Mouse (Mus musculus) retina, embryonic 14.5 days (tissue): Measurements from ENCODE around the gene Rnf44.

Source experiments
- DNase-seq: peaks from one replicate; pipeline ENCODE4 v3.0.0-alpha.2; 2015; ENCODE audit warnings: low spot score

The Rnf44 gene

GRCm38 (mm10) chr13:54686139-54687053, 7.3 kb downstream of the Rnf44 start:
- DNase-seq = peak; percentile 12

DNA sequence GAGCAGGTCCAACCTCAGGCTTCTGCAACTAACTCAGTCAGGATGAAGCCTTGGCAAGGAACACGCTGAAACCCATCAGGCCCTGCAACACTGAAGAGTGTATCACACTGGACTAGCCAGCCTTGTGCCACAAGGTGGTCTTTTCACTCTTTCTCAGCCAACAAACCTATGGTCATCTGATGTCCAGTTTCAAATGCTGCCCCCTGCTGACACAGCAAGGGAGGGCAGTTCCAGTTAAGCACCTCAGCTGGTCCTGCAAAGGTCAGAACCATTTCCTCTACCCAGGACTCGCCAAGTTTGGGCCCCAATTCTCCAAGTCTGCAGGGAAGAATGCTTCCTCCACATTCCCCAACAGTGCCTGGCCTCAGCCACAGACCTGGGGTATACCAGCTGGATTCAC, 8.5 kb downstream of the Rnf44 start:
- DNase-seq = peak; percentile 75

DNA sequence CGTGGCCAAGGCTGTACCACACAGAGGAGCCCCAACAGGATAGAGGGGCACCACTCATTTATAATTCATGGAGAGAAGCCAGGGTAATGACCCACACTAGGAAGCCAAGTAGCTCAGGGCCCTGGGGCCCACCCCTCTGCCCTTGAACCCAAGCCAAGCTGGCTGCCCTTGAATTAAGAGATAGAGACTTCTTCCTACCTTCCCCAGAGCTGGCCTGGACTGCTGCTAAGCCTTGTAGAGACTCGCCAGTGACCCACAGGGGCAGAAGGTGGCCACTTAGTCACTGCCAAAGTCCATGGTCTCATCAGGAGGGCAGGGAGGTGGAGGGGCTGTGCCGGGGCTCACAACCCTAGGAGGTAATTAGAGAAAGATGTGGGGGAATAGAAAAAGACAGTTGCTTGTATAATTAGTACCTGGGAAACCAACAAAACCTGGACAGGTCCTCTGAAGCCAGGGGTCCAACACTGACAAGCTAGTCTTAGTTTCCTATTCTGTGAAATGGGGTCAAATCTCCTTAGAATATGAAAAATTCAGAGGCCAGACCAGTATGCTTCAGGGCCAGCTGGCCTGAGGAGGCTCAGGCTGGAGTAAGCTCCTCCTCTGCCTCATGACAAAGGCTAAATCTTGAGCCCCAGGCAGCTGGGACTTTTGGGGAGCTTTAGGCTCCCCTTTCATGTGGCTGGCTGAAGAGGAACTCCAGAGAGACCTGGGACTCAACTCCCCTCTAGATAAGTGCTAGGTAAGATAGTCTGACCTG, 9.4 kb downstream of the Rnf44 start:
- DNase-seq = no peak

- no peak for DNase-seq
These were observed 10.4 kb downstream of the Rnf44 start for GRCm38 (mm10) chr13:54683301-54683700.

DNA sequence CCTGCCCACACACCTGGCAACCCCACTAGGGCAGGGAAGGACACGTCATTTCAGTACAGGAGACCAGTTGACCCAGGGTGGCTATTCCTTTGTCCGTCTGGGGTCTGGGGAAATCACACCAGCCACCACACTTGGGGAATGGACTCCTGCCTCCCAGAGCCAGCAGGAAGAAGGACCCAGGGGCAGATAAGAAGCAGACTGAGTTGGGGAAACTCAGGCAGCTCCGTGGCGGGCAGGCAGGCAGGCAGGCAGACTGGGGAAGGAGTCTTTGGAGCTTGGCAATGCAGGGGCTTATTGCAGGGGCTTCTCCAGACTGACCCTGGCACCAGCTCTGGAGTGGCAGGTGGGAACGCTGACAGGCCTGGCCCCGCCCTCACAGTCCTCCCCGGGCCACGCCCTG, 12.4 kb downstream of the Rnf44 start:
- no peak for DNase-seq

DNA sequence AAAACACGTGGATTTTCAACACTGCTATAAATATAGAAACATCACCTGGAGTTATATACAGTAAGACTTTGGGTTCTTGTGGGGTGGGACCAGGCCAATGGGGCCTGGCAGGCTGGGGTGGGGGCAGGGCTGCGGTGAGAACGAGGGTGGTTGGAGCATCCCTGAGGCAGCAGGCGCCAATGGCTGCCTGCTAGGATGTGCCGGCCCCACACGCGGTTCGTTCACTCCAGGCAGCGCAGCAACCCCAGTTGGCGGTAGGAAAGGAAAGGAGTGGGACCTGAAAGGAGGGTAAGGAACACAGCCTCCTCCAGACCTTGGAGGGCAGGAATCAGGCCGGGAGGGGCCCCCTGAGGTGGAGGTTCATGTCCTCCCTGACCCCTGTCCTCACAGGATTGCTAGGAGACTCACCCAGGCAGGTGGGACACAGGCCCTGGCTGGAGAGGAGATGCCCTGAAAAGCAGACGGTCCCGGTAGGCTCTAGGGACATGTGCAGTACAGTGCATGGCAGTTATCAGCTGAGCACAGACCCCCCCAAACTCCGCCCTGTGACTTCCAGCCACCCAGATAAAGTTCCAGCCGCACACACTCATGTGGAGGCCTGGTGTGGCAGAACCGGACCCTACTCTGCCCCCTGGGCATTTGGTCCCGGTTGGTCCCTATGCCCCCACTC, 13.4 kb downstream of the Rnf44 start:
- DNase-seq = no peak

DNA sequence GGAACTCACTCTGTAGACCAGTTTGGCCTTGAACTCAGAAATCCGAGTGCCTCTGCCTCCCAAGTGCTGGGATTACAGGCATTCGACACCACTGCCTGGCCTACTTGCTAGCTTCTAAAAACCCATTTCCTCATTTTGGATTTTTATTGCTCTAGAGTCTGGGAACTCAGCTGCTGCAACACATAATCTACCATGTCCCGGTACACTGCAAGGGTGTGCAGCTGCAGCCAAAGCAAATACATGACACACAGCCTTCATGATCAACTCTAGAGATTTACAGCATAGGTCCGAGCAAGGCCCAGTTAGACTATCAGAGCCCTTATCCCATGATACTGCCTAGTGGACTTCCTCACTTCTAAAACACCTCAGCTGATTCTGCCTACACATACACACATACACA, 15.4 kb downstream of the Rnf44 start:
- DNase-seq = no peak

DNA sequence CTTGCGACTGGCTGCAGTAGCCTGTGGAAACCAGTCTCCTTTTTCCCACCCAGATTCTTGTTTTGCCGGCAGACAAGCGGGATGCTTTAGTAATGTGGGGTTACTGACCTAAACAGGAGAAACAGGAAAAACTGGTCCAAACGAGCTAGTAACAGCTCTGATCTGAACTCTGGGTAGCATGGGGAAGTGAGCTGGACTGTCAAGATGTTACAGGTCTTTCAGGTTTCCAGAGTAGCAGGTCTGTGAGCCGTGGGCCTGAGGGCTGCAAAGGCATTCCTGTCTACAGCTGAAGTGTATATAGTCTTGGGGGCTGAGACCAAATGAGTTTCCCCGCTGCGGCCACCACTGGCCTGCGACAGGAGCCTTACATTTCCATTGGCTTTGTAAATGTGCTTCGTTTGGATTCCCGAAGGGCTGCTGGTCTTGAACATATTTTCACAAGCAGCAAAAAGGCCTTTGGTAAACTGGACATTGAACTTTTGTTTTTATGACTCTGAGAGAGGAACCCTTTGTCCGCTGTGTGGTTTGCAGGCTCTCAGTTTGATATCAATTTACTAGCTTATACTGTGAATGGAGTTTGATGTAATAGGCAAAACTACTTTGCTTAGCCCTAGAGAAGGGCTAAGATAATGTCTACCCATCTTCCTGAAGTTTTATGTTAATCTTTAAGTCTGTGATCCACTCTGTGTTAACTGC, 17.7 kb downstream of the Rnf44 start:
- no peak for DNase-seq

- DNase-seq = no peak
These were observed 23.2 kb downstream of the Rnf44 start for GRCm38 (mm10) chr13:54670491-54670890.

DNA sequence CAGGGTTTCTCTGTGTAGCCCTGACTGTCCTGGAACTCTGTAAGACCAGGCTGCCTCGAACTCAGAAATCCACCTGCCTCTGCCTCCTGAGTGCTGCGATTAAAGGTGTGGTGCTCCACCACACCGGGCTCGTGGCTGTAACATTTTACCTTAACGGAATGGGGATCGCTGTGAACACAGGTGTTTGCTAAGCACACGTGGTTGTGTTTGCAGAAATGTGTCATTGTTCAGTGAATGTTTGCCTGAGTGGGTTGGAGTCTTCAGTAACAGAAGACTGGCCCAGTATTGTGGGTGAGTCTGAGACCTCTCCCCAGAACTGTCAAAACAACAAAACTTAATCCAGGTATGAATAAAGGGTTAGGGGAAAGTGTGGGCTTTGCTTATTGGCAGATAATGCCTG, 28.6 kb downstream of the Rnf44 start:
- no peak for DNase-seq

- DNase-seq = no peak
These were observed 29.2 kb downstream of the Rnf44 start for GRCm38 (mm10) chr13:54664509-54664908.

DNA sequence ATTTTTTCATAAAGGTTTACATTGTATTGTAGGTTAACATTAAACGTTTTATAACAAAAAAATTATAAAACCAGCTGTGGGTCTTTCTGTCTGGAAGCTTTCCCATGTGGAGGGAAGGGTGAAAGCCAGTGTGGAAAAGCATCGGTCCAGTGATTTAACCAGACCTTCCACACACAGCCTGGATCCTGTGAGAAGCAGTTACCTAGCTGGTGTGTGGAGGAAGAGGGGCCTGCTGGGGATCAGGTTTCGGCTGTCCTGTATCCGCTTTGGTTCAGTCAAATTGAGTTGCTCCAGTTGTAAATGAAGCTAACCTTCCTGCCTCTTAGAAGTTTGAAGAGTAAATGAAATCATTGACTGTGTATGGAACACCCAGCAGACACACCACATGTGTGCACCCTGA, 29.7 kb downstream of the Rnf44 start:
- no peak for DNase-seq

DNA sequence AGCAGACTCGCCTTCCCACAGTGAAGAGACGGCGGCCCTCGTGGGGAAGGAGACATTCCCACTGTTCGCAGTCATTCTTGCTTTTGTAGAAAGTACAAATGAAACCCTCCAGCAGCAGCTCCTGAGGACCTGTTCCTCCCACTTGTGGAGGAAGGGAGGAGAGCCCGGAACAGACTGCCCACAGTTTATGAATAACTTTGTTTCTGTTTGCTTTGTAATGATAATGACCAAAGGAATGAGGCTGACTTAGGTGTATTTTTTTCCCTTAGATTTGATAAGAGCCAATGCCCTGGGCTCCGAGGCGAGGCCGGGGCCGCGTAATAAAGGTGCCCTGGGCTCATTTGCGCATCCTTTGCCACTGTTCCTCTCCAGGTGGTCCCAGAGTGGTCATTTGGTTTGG, 32.3 kb downstream of the Rnf44 start:
- DNase-seq = no peak

DNA sequence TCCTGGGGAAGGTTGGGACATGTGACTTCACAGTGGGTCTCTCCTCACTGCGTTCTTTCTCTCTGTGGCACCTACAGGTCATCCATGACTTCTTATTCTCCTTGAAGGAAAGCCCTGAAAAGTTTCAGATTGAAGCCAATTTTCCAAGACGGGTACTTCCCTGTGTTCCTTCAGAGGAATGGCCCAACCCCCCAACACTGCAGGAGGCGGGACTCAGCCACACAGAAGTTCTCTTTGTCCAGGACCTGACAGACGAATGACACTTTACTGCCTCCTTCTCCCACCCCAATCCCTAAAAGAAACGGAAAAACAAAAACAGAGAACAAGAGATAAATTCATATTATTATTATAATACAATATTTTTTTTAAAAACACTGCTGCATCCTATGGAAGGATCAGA, 32.8 kb downstream of the Rnf44 start:
- DNase-seq = no peak

- no peak for DNase-seq
These were observed 43.2 kb downstream of the Rnf44 start for GRCm38 (mm10) chr13:54650461-54650860.

DNA sequence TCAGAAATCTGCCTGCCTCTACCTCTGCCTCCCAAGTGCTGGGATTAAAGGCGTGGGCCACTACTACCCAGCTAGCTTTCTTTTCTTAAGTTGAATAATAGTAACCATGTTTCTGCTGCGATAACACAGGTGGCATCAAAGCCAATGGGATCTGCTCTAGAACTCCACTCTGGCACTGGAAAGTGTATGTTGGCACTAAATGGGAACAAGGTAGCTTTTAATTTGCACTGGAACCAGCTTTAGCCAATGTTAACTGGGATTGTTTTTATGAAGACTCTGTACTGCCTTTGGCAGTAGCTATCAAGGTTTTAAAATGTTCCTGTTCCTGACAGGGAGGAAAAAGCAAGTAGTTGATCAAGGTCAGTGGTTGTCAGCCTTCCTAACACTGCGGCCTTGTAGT, 58.7 kb downstream of the Rnf44 start:
- DNase-seq = no peak

- DNase-seq = no peak
These were observed 60.9 kb downstream of the Rnf44 start for GRCm38 (mm10) chr13:54632731-54633277.
